Mouse (Mus musculus): ENCODE data around the gene Slc1a7. TPM values are rescaled to one million over a fixed set of nuclear protein-coding genes. Genes with fewer than 3 reads are reported as not detected.

Gene Slc1a7
- polyA plus RNA-seq, 1 experiment from 2014 or later: not detected

GRCm38 (mm10) chr4:107931453-107931852 lies 36.7 kb upstream of the Slc1a7 start:
- WGBS: 80% methylated on average over 3 of the region's 3 CpGs
- Histone ChIP-seq H3K9me3 (ENCODE audit: control insufficient read depth, low read length) (no peaks in the 10 kb centered on the region), H3K4me2 (ENCODE audit: low read depth, low read length, severe bottlenecking) (no peak overlapping the region), H3K4me1 (replicated peaks; ENCODE audit: control insufficient read depth, insufficient read depth, low read length) (no peaks in the 10 kb centered on the region), H3K36me3 (ENCODE audit: control insufficient read depth, insufficient read depth, low read length) (no peaks in the 10 kb centered on the region), H3K9ac (ENCODE audit: low read length) (no peak overlapping the region), H3K4me3 (ENCODE audit: low read depth, low read length) (no peak overlapping the region), H3K27me3 (ENCODE audit: control insufficient read depth, insufficient read depth, low read length) (no peaks in the 10 kb centered on the region), H3K27ac (ENCODE audit: low read depth, low read length) (no peak overlapping the region)
- no peak for ATAC-seq (replicated peaks; ENCODE audit: low FRiP score)
- DNase-seq (ENCODE audit: low spot score): no peak

GRCm38 (mm10) chr4:107933239-107933638 lies 34.9 kb upstream of the Slc1a7 start:
- ATAC-seq (replicated peaks; ENCODE audit: low FRiP score) (no peak), DNase-seq (ENCODE audit: low spot score) (no peak)
- H3K4me2 ChIP-seq (ENCODE audit: low read depth, low read length, severe bottlenecking): no peak overlapping the region
- 82% methylated on average over 8 of the region's 8 CpGs for WGBS
- H3K27ac ChIP-seq (ENCODE audit: low read depth, low read length): no peak overlapping the region
- no peaks in the 10 kb centered on the region for H3K4me1 ChIP-seq (replicated peaks; ENCODE audit: control insufficient read depth, insufficient read depth, low read length)
- no peaks in the 10 kb centered on the region for H3K27me3 ChIP-seq (ENCODE audit: control insufficient read depth, insufficient read depth, low read length)
- no peak overlapping the region for H3K4me3 ChIP-seq (ENCODE audit: low read depth, low read length)
- no peaks in the 10 kb centered on the region for H3K36me3 ChIP-seq (ENCODE audit: control insufficient read depth, insufficient read depth, low read length)
- no peaks in the 10 kb centered on the region for H3K9me3 ChIP-seq (ENCODE audit: control insufficient read depth, low read length)
- no peak overlapping the region for H3K9ac ChIP-seq (ENCODE audit: low read length)

GRCm38 (mm10) chr4:107935254-107935653 lies 32.9 kb upstream of the Slc1a7 start:
- 76% methylated on average over 3 of the region's 3 CpGs for WGBS

GRCm38 (mm10) chr4:107937338-107937737 lies 30.8 kb upstream of the Slc1a7 start:
- peak; percentile 75 for DNase-seq (ENCODE audit: low spot score)
- no peaks in the 10 kb centered on the region for H3K4me1 ChIP-seq (replicated peaks; ENCODE audit: control insufficient read depth, insufficient read depth, low read length)
- no peak overlapping the region for H3K9ac ChIP-seq (ENCODE audit: low read length)
- no peaks in the 10 kb centered on the region for H3K9me3 ChIP-seq (ENCODE audit: control insufficient read depth, low read length)
- WGBS: 26% methylated on average over 6 of the region's 6 CpGs
- H3K27ac ChIP-seq (ENCODE audit: low read depth, low read length): no peak overlapping the region
- no peaks in the 10 kb centered on the region for H3K36me3 ChIP-seq (ENCODE audit: control insufficient read depth, insufficient read depth, low read length)
- H3K4me3 ChIP-seq (ENCODE audit: low read depth, low read length): no peak overlapping the region
- ATAC-seq (replicated peaks; ENCODE audit: low FRiP score): no peak
- H3K4me2 ChIP-seq (ENCODE audit: low read depth, low read length, severe bottlenecking): no peak overlapping the region
- no peaks in the 10 kb centered on the region for H3K27me3 ChIP-seq (ENCODE audit: control insufficient read depth, insufficient read depth, low read length)

More at GRCm38 (mm10) chr4:107935254-107935653, 32.9 kb upstream of the Slc1a7 start:
- no peak overlapping the region for H3K4me2 ChIP-seq (ENCODE audit: low read depth, low read length, severe bottlenecking)
- H3K27me3 ChIP-seq (ENCODE audit: control insufficient read depth, insufficient read depth, low read length): no peaks in the 10 kb centered on the region
- no peak for ATAC-seq (replicated peaks; ENCODE audit: low FRiP score)
- no peaks in the 10 kb centered on the region for H3K36me3 ChIP-seq (ENCODE audit: control insufficient read depth, insufficient read depth, low read length)
- H3K4me3 ChIP-seq (ENCODE audit: low read depth, low read length): no peak overlapping the region
- no peak overlapping the region for H3K27ac ChIP-seq (ENCODE audit: low read depth, low read length)
- H3K4me1 ChIP-seq (replicated peaks; ENCODE audit: control insufficient read depth, insufficient read depth, low read length): no peaks in the 10 kb centered on the region
- DNase-seq (ENCODE audit: low spot score): no peak
- H3K9me3 ChIP-seq (ENCODE audit: control insufficient read depth, low read length): no peaks in the 10 kb centered on the region
- H3K9ac ChIP-seq (ENCODE audit: low read length): no peak overlapping the region

GRCm38 (mm10) chr4:107938124-107938523 lies 30.0 kb upstream of the Slc1a7 start:
- no peak overlapping the region for H3K27ac ChIP-seq (ENCODE audit: low read depth, low read length)
- H3K9me3 ChIP-seq (ENCODE audit: control insufficient read depth, low read length): no peaks in the 10 kb centered on the region
- no peak overlapping the region for H3K4me3 ChIP-seq (ENCODE audit: low read depth, low read length)
- 87% methylated on average over 2 of the region's 2 CpGs for WGBS
- H3K36me3 ChIP-seq (ENCODE audit: control insufficient read depth, insufficient read depth, low read length): no peaks in the 10 kb centered on the region
- ATAC-seq (replicated peaks; ENCODE audit: low FRiP score) (no peak), DNase-seq (ENCODE audit: low spot score) (no peak)
- H3K27me3 ChIP-seq (ENCODE audit: control insufficient read depth, insufficient read depth, low read length): no peaks in the 10 kb centered on the region
- H3K4me1 ChIP-seq (replicated peaks; ENCODE audit: control insufficient read depth, insufficient read depth, low read length): no peaks in the 10 kb centered on the region
- H3K9ac ChIP-seq (ENCODE audit: low read length): no peak overlapping the region
- H3K4me2 ChIP-seq (ENCODE audit: low read depth, low read length, severe bottlenecking): no peak overlapping the region

GRCm38 (mm10) chr4:107942741-107943140 lies 25.4 kb upstream of the Slc1a7 start:
- 87% methylated on average over 7 of the region's 7 CpGs for WGBS
- Histone ChIP-seq H3K27me3 (ENCODE audit: control insufficient read depth, insufficient read depth, low read length) (no peaks in the 10 kb centered on the region), H3K36me3 (ENCODE audit: control insufficient read depth, insufficient read depth, low read length) (no peaks in the 10 kb centered on the region), H3K4me3 (ENCODE audit: low read depth, low read length) (no peak overlapping the region), H3K4me1 (replicated peaks; ENCODE audit: control insufficient read depth, insufficient read depth, low read length) (no peaks in the 10 kb centered on the region), H3K27ac (ENCODE audit: low read depth, low read length) (no peak overlapping the region), H3K9me3 (ENCODE audit: control insufficient read depth, low read length) (no peaks in the 10 kb centered on the region), H3K9ac (ENCODE audit: low read length) (no peak overlapping the region), H3K4me2 (ENCODE audit: low read depth, low read length, severe bottlenecking) (no peak overlapping the region)
- DNase-seq (ENCODE audit: low spot score): no peak
- ATAC-seq (replicated peaks; ENCODE audit: low FRiP score): no peak

- H3K27ac ChIP-seq (ENCODE audit: low read depth, low read length): no peak overlapping the region
- no peaks in the 10 kb centered on the region for H3K9me3 ChIP-seq (ENCODE audit: control insufficient read depth, low read length)
- no peaks in the 10 kb centered on the region for H3K36me3 ChIP-seq (ENCODE audit: control insufficient read depth, insufficient read depth, low read length)
- no peaks in the 10 kb centered on the region for H3K4me1 ChIP-seq (replicated peaks; ENCODE audit: control insufficient read depth, insufficient read depth, low read length)
- no peak overlapping the region for H3K4me2 ChIP-seq (ENCODE audit: low read depth, low read length, severe bottlenecking)
- H3K9ac ChIP-seq (ENCODE audit: low read length): no peak overlapping the region
- ATAC-seq (replicated peaks; ENCODE audit: low FRiP score): no peak
- DNase-seq (ENCODE audit: low spot score): no peak
- H3K27me3 ChIP-seq (ENCODE audit: control insufficient read depth, insufficient read depth, low read length): no peaks in the 10 kb centered on the region
- WGBS: 87% methylated on average over 2 of the region's 2 CpGs
- no peak overlapping the region for H3K4me3 ChIP-seq (ENCODE audit: low read depth, low read length)
Observed at GRCm38 (mm10) chr4:107944141-107944540, 24.0 kb upstream of the Slc1a7 start.

- no peak overlapping the region for H3K4me3 ChIP-seq (ENCODE audit: low read depth, low read length)
- ATAC-seq (replicated peaks; ENCODE audit: low FRiP score) (no peak), DNase-seq (ENCODE audit: low spot score) (no peak)
- H3K36me3 ChIP-seq (ENCODE audit: control insufficient read depth, insufficient read depth, low read length): no peaks in the 10 kb centered on the region
- no peaks in the 10 kb centered on the region for H3K9me3 ChIP-seq (ENCODE audit: control insufficient read depth, low read length)
- no peak overlapping the region for H3K4me2 ChIP-seq (ENCODE audit: low read depth, low read length, severe bottlenecking)
- no peak overlapping the region for H3K9ac ChIP-seq (ENCODE audit: low read length)
- no peaks in the 10 kb centered on the region for H3K4me1 ChIP-seq (replicated peaks; ENCODE audit: control insufficient read depth, insufficient read depth, low read length)
- H3K27me3 ChIP-seq (ENCODE audit: control insufficient read depth, insufficient read depth, low read length): no peaks in the 10 kb centered on the region
- WGBS: 89% methylated on average over 4 of the region's 4 CpGs
- H3K27ac ChIP-seq (ENCODE audit: low read depth, low read length): no peak overlapping the region
Observed at GRCm38 (mm10) chr4:107949918-107950317, 18.2 kb upstream of the Slc1a7 start.

GRCm38 (mm10) chr4:107952845-107953244 lies 15.3 kb upstream of the Slc1a7 start:
- DNase-seq (ENCODE audit: low spot score) (no peak), ATAC-seq (replicated peaks; ENCODE audit: low FRiP score) (no peak)
- H3K4me3 ChIP-seq (ENCODE audit: low read depth, low read length): no peak overlapping the region
- no peaks in the 10 kb centered on the region for H3K27me3 ChIP-seq (ENCODE audit: control insufficient read depth, insufficient read depth, low read length)
- H3K4me1 ChIP-seq (replicated peaks; ENCODE audit: control insufficient read depth, insufficient read depth, low read length): no peaks in the 10 kb centered on the region
- no peak overlapping the region for H3K9ac ChIP-seq (ENCODE audit: low read length)
- H3K9me3 ChIP-seq (ENCODE audit: control insufficient read depth, low read length): no peaks in the 10 kb centered on the region
- no peak overlapping the region for H3K27ac ChIP-seq (ENCODE audit: low read depth, low read length)
- H3K36me3 ChIP-seq (ENCODE audit: control insufficient read depth, insufficient read depth, low read length): no peaks in the 10 kb centered on the region
- H3K4me2 ChIP-seq (ENCODE audit: low read depth, low read length, severe bottlenecking): no peak overlapping the region
